Comparison of ENCODE assay signal across 11 mouse cellular contexts in the genomic region with DNA sequence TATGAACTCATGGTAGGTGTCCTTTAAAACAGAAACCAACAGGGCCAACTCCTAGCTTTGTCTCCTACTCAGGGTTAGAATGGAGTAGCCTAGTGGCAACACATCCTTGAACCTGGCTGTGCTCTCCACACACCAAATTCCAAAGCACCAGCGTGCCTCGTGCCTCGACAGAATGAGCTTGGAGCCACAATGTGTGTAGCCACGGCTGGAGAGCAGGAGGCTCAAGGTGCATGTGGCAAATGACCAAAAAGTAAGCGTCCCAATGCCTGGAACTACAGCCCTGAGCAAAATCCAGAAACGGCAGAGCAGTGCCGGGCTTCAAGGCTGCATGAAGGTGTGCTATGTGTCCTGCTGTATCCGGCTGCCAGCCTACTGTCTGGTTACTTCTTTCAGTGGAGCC. TPM values are rescaled to one million over a fixed set of nuclear protein-coding genes. Genes with fewer than 3 reads are reported as not detected.
"Had no signal": no experiment of that assay in that cellular context is flagged by ENCODE, and none has a peak within 500 bp of the region (broad histone marks: within the 10 kb centered on the region; RNA-seq: fewer than 3 reads in every experiment).

No protein-coding gene starts in this region.

RNA-seq across cellular contexts. Expression of a gene that starts 7.5 kb away (rescaled TPM):
- polyA plus RNA-seq: midbrain, embryonic 14.5 days; myocyte; small intestine, adult 2 months had no signal

RNA-seq across cellular contexts. Expression of a gene that starts 54.1 kb away (rescaled TPM):
- polyA plus RNA-seq: lung, embryonic 14.5 days; lung, embryonic 16.5 days; midbrain, embryonic 10.5 days; midbrain, embryonic 12.5 days; midbrain, embryonic 14.5 days; myocyte; neural tube, embryonic 11.5 days; neural tube, embryonic 13.5 days; small intestine, adult 2 months; stomach, embryonic 14.5 days; stomach, embryonic 16.5 days had no signal
